Mouse (Mus musculus) urinary bladder, adult 2 months (tissue): Measurements from ENCODE around the gene Dnajc6. TPM values are rescaled to one million over a fixed set of nuclear protein-coding genes. Genes with fewer than 3 reads are reported as not detected.

Source experiments
- DNase-seq: peaks from one replicate; pipeline ENCODE4 v3.0.0; 2022; ENCODE audit warnings: low spot score
- polyA plus RNA-seq: library from polyadenylated mRNA; depleted of rRNA; stranded (reverse); fragments of >200 nt; gene quantifications from 2 replicates; pipeline ENCODE4 v1.2.3, GENCODE M21; 2012

Dnajc6 gene
- polyA plus RNA-seq, 1 experiment: 3.4 TPM

DNA sequence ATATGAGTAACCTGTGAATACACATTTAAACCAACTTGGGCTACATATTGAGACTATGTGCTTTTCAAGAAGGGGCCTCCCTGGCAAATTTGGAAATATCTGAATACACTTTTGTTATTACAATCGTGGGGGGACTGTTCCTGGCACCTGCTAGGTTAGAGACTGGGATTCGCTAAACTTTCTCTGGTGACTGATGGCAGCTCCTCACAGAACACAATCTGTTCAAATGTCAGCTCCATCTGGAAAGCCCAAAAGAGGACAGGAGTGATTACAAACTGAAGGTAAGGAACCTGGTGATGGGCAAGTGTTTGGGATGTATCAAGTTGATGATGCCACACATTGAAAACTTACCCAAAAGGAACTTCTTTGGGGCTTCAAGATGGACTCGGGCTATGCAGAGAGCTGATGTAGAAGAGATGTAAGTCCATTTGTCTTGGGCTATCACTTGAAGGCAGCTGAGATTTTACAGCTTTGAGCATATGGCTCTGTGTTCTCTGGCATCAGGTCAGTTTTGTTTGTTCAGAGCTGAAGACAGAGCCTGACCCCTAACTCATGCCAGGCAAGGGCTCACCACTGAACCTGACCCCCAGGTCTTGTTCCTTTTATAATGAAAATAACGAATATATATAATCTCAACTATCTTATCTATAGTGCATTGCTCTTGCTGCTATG lies 68.4 kb downstream of the Dnajc6 start:
- DNase-seq: no peak

GRCm38 (mm10) chr4:101569076-101569475 lies 72.6 kb downstream of the Dnajc6 start:
- no peak for DNase-seq

GRCm38 (mm10) chr4:101572142-101572541 lies 75.7 kb downstream of the Dnajc6 start:
- no peak for DNase-seq

GRCm38 (mm10) chr4:101575307-101575706 lies 78.9 kb downstream of the Dnajc6 start:
- DNase-seq: no peak

DNA sequence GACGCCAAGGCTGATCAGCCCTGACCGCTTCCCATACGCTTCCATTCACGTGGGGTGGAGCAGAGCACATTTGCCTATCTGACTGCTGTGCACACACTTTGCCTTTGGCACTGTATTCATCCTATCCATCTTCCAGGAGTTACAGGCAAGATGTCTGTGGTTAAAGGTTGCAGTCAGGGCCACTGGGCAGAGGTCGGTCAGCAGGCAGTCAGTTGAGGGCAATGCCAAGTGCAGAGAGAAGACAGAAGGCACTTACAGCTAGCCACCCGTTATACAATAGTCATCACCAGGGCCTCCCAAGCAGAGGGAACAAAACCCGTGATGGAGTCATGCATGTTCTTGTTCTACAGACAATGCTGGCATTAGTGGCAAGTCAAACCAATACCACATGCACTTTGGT lies 82.3 kb downstream of the Dnajc6 start:
- no peak for DNase-seq

DNA sequence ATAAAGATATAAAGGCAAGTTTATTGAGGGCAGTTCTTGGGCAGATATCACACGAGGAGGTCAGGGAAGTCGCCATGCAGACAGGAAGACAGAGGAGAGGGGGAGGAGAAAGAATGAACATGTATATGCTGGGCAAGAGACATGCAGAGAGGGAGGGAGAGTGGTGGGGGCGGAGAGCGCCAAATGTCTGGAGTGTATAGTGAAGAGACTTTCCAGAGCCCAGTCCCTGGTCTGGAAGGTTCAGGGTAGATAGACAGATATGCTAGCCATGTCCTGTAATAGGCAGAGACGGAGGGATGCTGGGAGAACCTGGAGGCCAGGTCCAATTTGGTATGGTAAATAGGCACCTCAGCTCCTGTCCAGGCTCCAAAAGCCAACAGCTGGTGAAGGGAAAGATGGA lies 83.1 kb downstream of the Dnajc6 start:
- no peak for DNase-seq

DNA sequence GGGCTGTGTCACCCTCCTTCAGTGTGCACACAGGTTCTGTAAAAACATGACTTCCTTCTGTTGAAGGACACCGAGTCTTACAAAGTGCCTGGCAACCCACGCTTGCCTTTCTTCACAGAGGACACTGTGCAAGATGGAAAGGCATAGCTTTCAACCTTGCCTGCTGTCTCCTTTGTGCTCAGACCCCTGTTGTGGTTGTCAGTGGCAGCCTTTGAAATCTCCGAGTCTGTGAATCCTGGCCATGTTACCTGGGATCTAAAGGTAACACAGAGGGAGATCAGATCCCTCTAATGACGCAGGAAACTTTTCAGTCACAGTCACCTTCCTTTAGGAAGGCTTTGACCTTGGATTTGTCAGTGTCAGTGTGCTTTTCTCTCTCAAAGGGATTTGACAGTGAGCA lies 84.7 kb downstream of the Dnajc6 start:
- DNase-seq: no peak

- DNase-seq: no peak
Measured at GRCm38 (mm10) chr4:101582882-101583281, 86.4 kb downstream of the Dnajc6 start.

DNA sequence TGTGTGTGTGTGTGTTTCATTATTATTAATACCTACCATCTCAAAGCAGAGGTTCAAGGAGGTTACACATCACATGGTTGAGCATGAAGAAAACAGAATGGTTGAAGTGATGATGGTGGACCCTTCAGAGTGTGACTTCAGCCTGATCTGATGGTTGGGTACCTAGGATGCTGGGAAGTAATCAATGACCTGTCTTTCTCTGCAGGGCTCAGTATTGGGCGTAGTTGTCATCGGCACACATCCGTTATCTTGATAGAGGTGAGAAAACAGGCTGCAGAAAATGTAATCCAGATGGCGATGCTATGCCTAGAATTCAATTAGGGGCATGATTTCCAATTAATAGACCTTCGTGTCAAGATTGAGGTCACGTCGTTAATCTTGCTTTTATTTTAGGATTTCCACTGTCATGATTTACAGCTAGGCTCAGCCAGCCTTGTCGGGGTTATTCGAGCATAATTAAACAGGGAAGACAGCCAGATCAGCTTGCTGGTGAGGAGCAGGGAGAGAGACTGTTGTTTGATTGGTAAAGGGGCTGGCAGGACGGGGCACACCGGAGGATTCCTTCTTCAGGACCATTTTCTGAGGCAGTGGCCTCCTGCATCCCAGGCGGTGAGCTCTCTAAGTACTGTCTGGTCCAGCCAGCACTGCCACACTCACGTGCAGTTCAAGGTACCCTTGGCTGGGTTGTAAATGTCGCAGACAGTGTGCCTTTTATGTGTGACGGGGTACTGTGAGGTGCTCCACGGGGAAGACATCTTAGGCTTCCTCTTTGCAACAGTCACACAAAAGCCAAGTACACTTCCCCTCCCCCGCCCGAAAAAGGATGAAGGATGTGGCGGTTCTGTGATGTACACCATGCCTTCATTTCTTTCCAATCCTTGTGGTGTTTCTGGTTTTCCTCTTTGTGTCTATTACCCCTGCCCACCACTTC lies 88.3 kb downstream of the Dnajc6 start:
- DNase-seq: no peak

- DNase-seq: no peak
Measured at GRCm38 (mm10) chr4:101585455-101586184, 89.2 kb downstream of the Dnajc6 start.

DNA sequence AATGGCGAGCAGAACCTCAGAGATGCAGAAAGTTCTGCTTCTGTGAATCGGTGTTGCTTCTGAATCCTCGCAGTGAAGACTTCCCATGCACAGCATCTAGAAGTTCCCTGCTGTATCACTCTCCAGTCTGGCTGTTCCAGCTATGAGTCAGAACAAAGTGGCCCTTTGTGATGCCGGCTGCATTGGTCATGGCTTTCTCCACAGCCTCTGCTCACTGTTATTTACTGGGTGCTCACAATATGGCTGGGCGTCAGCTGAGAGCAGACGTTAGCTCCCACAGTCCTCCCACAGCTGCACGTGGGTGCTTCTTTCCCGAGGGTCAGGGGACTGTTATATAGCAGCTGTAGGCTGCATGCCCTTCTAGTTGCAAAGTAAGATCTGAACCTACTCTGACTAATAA lies 92.5 kb downstream of the Dnajc6 start:
- DNase-seq: no peak

- DNase-seq: no peak
Measured at GRCm38 (mm10) chr4:101589771-101590170, 93.3 kb downstream of the Dnajc6 start.

DNA sequence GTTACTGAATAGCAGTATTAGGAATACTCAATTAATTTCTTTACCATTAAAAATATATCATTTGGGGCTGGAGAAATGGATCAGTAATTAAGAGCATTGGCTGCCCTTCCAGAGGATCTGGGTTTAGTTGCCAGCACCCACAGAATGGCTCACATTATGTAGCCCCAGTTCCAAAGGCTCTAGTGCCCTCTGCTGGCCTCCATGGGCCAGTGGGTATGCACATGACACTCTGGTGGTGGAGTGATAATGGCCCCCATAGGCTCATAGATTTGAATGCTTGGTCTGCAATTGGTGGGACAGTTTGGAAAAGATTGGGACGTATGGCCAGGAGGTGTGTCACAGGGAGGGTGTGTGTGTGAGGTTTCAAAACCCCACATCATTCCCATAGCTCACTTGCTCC lies 95.0 kb downstream of the Dnajc6 start:
- no peak for DNase-seq

DNA sequence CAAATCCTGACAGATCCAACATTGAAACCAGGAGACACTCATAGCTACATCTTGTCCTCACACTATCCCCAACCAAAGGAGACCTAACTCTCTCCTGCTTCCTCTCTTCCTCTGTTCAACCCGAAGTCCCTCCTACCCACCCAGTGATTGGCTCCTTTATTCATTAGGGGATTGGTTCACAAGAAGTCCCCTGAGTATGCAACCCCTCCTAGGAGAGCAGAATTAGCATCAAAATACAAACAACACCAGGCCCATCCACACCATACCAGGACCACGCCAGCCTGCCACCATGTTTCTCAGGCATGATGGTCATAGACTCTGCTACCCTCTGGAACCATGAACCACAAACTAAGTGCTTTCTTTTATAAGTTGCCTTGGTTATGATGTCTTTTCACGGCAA lies 96.0 kb downstream of the Dnajc6 start:
- no peak for DNase-seq

- no peak for DNase-seq
Measured at GRCm38 (mm10) chr4:101601758-101602157, 105.3 kb downstream of the Dnajc6 start.

- DNase-seq: no peak
Measured at GRCm38 (mm10) chr4:101603635-101604034, 107.2 kb downstream of the Dnajc6 start.

- DNase-seq: no peak
Measured at GRCm38 (mm10) chr4:101616520-101616919, 120.1 kb downstream of the Dnajc6 start.

DNA sequence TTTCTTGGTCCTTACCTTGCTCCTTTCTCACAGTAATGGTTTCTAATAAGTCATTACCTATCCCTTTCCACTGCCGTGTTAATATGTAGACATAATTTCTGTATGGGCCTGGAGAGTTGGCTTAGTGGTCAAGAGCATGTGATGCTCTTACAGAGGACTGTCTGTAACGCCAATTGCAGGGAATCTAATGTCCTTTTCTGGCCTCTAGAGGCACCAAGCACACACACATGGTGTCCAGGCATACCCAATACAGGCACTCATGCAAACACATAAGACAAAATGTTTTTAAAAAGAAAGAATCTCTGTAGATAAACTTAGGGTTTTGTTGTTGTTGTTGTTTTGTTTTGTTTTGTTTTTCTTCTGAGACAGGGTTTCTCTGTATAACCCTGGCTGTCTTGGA lies 121.3 kb downstream of the Dnajc6 start:
- DNase-seq: no peak

DNA sequence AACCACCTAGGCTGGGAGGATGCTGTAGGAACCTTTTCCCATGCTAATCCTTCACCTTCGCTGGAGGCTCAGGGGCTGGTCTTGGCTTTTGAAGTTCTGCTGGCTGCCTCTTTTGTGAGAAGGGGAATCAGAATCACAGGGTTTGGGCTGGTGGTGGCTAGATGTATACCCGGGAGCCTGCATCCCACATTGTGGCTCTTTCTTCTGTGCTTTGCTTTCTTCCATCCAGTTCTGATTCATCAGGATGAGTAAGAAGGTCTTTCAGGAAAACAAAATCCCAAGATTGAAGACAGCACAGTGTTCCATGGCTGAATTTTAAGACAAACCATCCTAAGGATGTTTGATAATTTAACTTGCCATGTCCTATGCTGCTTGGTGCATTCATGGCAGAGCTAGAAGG lies 123.8 kb downstream of the Dnajc6 start:
- DNase-seq: no peak

DNA sequence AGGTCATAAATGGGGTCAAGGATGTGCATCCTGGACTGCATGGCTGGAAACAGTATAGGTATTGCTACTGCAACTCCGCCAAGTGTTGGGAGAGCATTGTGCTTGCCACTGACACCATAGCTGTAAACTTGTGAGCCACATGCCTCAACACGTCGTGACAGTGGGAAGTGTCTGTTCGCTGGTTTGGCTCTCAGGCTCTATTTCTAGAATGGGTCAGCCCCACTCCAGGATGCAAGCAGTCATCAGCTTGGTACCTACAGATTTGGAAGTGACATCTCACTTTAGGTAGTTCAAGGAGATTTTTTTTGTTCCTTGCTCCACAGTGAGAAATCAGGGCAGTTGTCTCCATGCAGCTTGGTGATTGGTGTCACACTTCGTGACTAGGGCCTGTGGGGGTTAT lies 124.8 kb downstream of the Dnajc6 start:
- no peak for DNase-seq

GRCm38 (mm10) chr4:101625278-101625677 lies 128.8 kb downstream of the Dnajc6 start:
- no peak for DNase-seq

DNA sequence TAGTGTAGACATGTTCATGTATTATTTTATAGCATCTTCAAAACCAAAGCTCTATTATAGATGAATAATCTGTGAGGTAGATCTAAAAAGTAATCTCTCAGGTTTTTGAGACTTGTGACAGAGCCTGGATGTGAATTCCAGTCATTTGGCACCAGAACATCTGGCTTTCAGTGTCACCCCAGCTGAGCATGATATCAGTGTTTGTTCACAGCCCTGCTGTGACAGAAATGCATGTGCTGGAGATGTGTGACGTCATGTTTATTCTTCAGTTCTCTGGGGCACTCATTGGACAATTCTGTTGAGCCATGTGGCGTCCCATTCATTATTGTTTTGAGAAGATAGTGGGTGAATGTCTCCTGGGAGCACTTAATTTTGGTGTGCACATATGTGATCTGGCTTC lies 139.1 kb downstream of the Dnajc6 start:
- no peak for DNase-seq

DNA sequence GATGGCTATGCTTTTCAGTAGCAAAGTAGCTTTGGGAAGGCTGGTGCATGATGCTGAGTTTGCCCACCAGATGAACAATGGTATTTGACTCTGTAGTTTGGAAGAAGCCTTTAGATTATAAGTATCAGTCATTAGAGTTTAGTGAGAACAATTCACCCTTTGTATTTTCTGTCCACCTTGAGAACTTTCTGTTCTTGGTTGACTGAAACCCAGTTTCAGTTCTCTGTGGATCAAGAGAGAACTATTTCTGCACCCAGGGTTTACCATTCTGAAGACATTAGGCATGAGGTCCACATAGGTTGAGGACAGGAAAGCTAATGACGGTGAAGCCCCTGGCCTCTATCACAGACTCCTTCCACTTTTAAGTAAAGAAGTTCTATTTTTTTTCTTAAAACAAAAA lies 141.0 kb downstream of the Dnajc6 start:
- no peak for DNase-seq
